Mouse (Mus musculus) liver, embryonic 15.5 days (tissue): Measurements from ENCODE around the gene Nacc1. TPM values are rescaled to one million over a fixed set of nuclear protein-coding genes. Genes with fewer than 3 reads are reported as not detected.

Experiments used
- ATAC-seq: fragments of 200-750 bp; cut with Nextera tagmentation; 2 replicates; pipeline ENCODE4 v1.8.0; 2017; ENCODE audit warnings: moderate number of reproducible peaks, mild to moderate bottlenecking, moderate library complexity; ENCODE audit not compliant: insufficient read depth
- H3K27ac ChIP-seq: fragments of 300-500 bp; sonication (generic); replicated peaks from 2 replicates; pipeline ENCODE4 v1.5.1; 2015; ENCODE audit warnings: mild to moderate bottlenecking, inconsistent platforms
- H3K27me3 ChIP-seq: fragments of 300-500 bp; sonication (generic); 2 replicates; pipeline ENCODE4 v1.6.1; 2015; ENCODE audit warnings: mild to moderate bottlenecking, inconsistent platforms
- H3K36me3 ChIP-seq: fragments of 300-500 bp; sonication (generic); replicated peaks from 2 replicates; pipeline ENCODE4 v1.6.1; 2015; ENCODE audit warnings: moderate library complexity, mild to moderate bottlenecking, inconsistent platforms
- H3K4me1 ChIP-seq: fragments of 300-500 bp; sonication (generic); replicated peaks from 2 replicates; pipeline ENCODE4 v1.6.1; 2015; ENCODE audit warnings: inconsistent platforms
- H3K4me2 ChIP-seq: fragments of 300-500 bp; sonication (generic); 2 replicates; pipeline ENCODE4 v1.6.1; 2015; ENCODE audit warnings: moderate library complexity, mild to moderate bottlenecking, inconsistent platforms
- H3K4me3 ChIP-seq: fragments of 300-500 bp; sonication (generic); replicated peaks from 2 replicates; pipeline ENCODE4 v1.5.1; 2015; ENCODE audit warnings: mild to moderate bottlenecking, inconsistent platforms
- H3K9ac ChIP-seq: fragments of 300-500 bp; sonication (generic); 2 replicates; pipeline ENCODE4 v1.6.1; 2015; ENCODE audit warnings: moderate library complexity, mild to moderate bottlenecking, inconsistent platforms
- H3K9me3 ChIP-seq: fragments of 300-500 bp; sonication (generic); replicated peaks from 2 replicates; pipeline ENCODE4 v1.6.1; 2016; ENCODE audit warnings: inconsistent platforms
- WGBS: fragments of 180-500 bp; shearing (Covaris S2); methylation state at CpG from one replicate; pipeline ENCODE4 v1.1.7; 2015; ENCODE audit warnings: mixed read lengths; ENCODE audit not compliant: insufficient replicate concordance; 5-methylcytosine and 5-hydroxymethylcytosine counted together
- polyA plus RNA-seq: library from polyadenylated mRNA; unstranded; fragments of >200 nt; fragmentation: Nextera tagmentation; extraction: Ambion mirVana; gene quantifications from 2 replicates; pipeline ENCODE4 v1.2.1, GENCODE M21; 2015

Nacc1 gene
- polyA plus RNA-seq, 1 experiment from 2014 or later: 6.2 TPM

DNA sequence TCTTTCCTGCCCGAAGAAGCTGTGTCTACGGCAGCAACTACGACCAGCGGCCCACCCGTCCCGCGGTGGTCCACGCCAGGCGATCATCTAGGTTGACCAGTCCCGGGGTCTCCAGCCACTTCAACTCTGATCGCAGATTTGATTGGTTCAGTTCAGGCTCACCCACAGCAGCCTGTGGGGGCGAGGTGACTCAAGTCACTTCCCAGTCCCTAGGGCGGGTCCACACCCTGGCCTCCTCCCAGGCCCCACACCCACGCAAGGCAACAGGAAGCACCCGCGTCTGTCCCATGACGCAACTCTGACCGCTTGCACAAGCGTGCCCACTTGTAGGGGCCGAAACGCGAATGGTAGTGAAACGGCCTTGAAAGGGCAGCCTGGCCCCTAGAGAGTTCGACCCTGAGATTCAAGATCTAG, 26.2 kb downstream of the Nacc1 start:
- WGBS: under 1% methylated on average over 24 of the region's 24 CpGs
- Histone ChIP-seq H3K36me3 (no peaks in the 10 kb centered on the region), H3K27me3 (0 out of 2 replicates have a peak, but pooled peaks cover 1% of the 10 kb centered on the region), H3K4me1 (peaks cover 84% of the 10 kb centered on the region), H3K4me2 (peak overlapping the region; percentile 99), H3K9me3 (no peaks in the 10 kb centered on the region), H3K9ac (peak overlapping the region; percentile 84), H3K4me3 (peak overlapping the region; percentile 76), H3K27ac (peak overlapping the region; percentile 96)
- peak; percentile 54 for ATAC-seq

DNA sequence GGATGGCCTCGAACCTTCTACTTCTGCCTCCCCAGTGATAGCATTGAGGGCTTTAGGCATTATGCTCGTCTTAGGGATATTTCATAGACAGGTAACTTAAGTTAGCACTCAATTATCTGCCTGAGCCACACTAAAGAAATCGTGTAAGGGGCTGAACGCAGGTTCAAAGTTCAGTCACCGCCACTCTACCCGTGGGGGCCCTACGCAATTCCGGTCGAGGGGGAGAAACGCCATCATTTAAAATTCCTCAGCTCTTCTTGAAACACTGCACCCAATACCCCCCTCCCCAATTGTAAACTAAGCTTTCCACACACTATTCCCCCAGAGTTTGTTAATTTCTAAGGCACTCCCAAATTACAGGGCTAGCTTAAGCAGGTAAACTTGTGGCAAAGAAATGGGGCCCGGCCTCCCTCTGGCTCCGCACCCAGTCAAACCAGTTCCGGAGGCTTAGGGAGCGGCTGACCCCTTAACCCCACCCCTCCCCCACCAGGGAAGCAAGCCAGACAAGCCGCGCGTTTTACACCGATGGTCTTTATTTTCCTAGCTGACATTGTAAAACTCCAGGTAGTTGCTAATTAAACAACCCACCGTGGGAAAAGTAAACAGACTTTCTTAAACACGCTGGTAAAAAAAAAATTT, 26.7 kb downstream of the Nacc1 start:
- Histone ChIP-seq H3K4me1 (peaks cover 84% of the 10 kb centered on the region), H3K27ac (peak overlapping the region; percentile 96), H3K4me3 (peak overlapping the region; percentile 76), H3K9ac (peak overlapping the region; percentile 84), H3K9me3 (no peaks in the 10 kb centered on the region), H3K4me2 (peak overlapping the region; percentile 99), H3K36me3 (no peaks in the 10 kb centered on the region), H3K27me3 (peaks cover 7% of the 10 kb centered on the region; the same call in 1 of the 2 replicates)
- WGBS: under 1% methylated on average over 20 of the region's 20 CpGs
- ATAC-seq: no peak

DNA sequence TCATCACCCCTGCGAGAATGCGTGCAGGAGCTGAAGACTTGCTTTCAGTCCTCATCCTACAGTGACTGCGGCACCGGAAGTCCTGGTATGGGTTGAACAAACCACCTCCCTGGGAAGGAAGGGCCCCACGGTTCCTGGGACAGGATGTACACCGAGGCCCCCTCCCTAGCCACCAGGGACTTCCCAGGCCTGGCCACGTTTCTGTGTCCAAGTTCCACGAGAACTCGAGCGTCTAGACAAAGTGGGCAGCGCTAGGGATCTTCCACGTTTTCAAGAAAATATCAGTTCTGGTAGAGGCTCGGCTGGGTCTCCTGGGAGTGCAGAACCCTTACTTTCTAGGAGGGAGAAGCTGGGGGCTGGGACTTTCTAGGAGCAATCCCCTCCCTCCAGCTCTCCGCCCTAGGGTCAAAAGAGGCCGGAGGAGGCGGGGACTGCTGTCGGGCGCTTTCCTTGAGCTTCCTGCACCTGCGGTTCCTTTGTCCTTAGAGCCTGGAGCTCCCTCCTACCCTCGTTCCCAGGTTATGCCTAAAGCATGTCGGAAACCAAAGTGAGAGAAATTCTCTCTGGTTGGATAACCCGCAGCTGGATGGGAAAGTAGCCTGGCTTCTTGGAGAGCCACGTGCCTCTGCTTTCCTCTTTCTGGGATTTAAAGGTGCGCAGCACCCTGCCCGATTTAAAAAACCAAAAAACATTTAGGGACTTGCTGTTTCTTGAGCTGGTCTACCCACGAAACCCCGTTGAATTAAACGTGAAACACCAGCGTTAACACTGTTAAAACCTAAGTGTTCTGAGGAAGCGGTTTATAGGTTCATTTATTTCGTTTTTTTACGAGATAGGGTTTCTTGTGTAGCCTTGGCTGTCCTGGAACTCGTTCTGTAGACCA, 27.5 kb downstream of the Nacc1 start:
- H3K9ac ChIP-seq: peak overlapping the region; percentile 84
- WGBS: 2% methylated on average over 33 of the region's 33 CpGs
- H3K4me1 ChIP-seq: peaks cover 83% of the 10 kb centered on the region
- no peaks in the 10 kb centered on the region for H3K36me3 ChIP-seq
- H3K27me3 ChIP-seq: peaks cover 14% of the 10 kb centered on the region
- no peak for ATAC-seq
- H3K4me2 ChIP-seq: peak overlapping the region; percentile 99
- no peaks in the 10 kb centered on the region for H3K9me3 ChIP-seq
- H3K27ac ChIP-seq: peak overlapping the region; percentile 96
- H3K4me3 ChIP-seq: peak overlapping the region; percentile 76

DNA sequence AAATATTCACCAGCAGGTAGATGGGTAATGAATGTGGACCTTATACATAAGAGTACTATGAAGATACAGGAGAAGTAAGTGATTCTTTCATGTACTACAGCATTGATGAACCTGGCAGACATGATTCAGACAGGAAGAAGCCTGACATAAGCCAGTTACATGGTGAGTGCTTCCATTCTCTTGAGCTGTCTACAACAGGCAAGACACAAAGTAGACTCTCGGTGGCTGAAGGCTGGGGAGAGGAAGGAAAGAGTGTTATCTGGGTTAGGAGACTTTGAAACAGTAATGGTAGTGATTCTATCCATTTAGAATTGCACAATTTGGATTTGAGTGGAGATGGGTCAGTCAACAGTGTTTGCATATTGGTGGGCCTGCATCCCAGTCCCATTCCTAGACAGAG, 28.7 kb downstream of the Nacc1 start:
- Histone ChIP-seq H3K27me3 (peaks cover 24% of the 10 kb centered on the region), H3K9ac (no peak overlapping the region), H3K27ac (0 out of 2 replicates have a peak overlapping the region, but pooled peaks have one; percentile 96), H3K9me3 (no peaks in the 10 kb centered on the region), H3K4me3 (no peak overlapping the region), H3K4me2 (no peak overlapping the region), H3K36me3 (no peaks in the 10 kb centered on the region), H3K4me1 (peaks cover 87% of the 10 kb centered on the region)
- WGBS: 13% methylated on average over 1 of the region's 1 CpGs
- ATAC-seq: no peak

DNA sequence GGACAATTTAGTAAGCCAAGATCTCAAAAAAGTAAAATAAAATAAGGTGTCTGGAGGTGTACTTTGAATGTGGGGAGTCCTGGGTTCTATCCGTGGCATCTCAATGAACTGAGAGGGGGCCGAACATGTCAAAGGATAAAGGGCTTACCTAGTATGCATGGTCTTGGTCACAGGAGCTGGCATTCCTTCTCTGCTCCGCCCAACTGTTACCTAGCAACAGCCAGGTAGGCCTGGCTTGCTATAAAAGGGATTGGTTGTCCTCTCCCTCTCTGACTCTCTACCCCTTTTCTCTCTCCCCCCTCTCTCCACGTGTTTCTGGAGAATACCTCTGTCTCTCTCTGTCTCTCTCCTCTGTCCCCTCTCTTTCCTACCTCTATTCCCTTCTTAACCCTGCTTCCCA, 30.0 kb downstream of the Nacc1 start:
- Histone ChIP-seq H3K4me3 (no peak overlapping the region), H3K36me3 (no peaks in the 10 kb centered on the region), H3K4me2 (peak overlapping the region; percentile 90), H3K4me1 (peaks cover 83% of the 10 kb centered on the region), H3K27ac (peak overlapping the region; percentile 72), H3K27me3 (peaks cover 24% of the 10 kb centered on the region), H3K9ac (no peak overlapping the region), H3K9me3 (no peaks in the 10 kb centered on the region)
- 54% methylated on average over 4 of the region's 4 CpGs for WGBS
- ATAC-seq: no peak

DNA sequence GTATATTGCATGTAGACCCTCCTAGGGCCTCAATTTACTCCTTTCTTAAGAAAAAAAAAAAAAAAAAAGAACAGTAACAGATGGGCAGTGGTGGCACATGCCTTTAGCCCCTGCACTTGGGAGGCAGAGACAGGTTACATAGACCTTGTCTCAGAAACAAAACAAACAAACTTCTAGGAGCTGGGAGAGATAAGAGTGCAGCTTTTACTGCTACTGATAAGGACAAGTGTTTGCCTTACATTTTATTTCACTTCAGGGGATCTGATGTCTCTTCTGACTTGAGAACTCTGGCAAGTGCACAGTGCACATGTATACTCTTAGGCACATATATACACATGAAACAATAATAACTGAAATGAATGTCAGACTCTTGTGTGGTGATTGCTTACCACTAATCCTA, 30.5 kb downstream of the Nacc1 start:
- H3K36me3 ChIP-seq: no peaks in the 10 kb centered on the region
- ATAC-seq: no peak

DNA sequence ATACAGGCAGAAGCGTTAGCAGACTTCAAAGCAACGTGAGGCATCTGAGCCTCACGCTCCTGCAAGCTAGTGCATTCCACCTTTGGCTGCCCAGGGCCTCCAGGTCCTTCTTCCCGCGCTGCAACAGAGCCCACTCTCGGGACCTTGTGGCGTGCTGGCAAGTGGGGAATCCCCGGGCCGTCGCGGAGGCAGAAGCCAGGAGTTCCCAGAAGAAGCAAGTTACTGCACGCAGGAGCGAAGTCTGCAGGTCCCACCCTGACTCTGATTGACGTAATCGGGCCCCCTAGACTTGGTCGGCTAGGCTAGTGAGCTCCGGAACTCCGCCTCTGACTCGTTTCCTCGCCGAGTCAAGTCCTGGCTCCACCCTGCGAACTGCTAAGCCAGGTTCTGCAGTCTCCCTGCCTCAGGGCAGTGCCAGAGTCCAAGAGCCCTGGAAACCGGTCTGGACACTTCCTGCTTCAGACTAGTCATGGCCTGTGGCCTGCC, 31.0 kb downstream of the Nacc1 start:
- Histone ChIP-seq H3K36me3 (no peaks in the 10 kb centered on the region), H3K4me1 (peaks cover 73% of the 10 kb centered on the region), H3K4me3 (peak overlapping the region; percentile 52), H3K27ac (peak overlapping the region; percentile 72), H3K9me3 (no peaks in the 10 kb centered on the region), H3K9ac (peak overlapping the region; percentile 54), H3K4me2 (peak overlapping the region; percentile 90), H3K27me3 (peaks cover 24% of the 10 kb centered on the region)
- under 1% methylated on average over 23 of the region's 23 CpGs for WGBS
- peak; percentile 50 for ATAC-seq

More for the DNA sequence above, 30.5 kb downstream of the Nacc1 start:
- H3K27ac ChIP-seq: peak overlapping the region; percentile 72
- peak overlapping the region; percentile 52; the same call in 1 of the 2 replicates for H3K4me3 ChIP-seq
- peaks cover 24% of the 10 kb centered on the region for H3K27me3 ChIP-seq
- H3K4me1 ChIP-seq: peaks cover 78% of the 10 kb centered on the region
- H3K9ac ChIP-seq: peak overlapping the region; percentile 54
- H3K9me3 ChIP-seq: no peaks in the 10 kb centered on the region
- H3K4me2 ChIP-seq: peak overlapping the region; percentile 90

DNA sequence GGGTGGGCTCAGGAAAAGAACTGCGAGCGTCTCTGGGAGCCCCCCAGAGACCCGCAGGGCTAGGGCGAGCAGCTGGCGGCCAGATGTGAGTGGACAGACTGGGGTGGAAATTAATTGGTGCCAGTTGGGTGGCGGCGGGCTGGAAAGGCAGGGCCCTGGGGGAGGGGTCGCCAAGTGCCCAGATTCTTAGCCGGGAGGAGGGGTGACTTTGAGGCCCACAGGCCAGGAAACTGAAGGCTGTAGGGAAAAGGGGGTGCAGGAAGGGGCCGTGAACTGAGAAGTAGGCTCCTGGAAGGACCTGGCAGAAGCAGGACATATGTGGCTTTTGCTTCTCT, 31.5 kb downstream of the Nacc1 start:
- Histone ChIP-seq H3K4me2 (peak overlapping the region; percentile 90), H3K4me1 (peaks cover 68% of the 10 kb centered on the region), H3K27ac (peak overlapping the region; percentile 72), H3K27me3 (peaks cover 24% of the 10 kb centered on the region), H3K9ac (peak overlapping the region; percentile 54), H3K9me3 (no peaks in the 10 kb centered on the region), H3K4me3 (peak overlapping the region; percentile 52), H3K36me3 (no peaks in the 10 kb centered on the region)
- no peak for ATAC-seq
- 4% methylated on average over 10 of the region's 10 CpGs for WGBS

DNA sequence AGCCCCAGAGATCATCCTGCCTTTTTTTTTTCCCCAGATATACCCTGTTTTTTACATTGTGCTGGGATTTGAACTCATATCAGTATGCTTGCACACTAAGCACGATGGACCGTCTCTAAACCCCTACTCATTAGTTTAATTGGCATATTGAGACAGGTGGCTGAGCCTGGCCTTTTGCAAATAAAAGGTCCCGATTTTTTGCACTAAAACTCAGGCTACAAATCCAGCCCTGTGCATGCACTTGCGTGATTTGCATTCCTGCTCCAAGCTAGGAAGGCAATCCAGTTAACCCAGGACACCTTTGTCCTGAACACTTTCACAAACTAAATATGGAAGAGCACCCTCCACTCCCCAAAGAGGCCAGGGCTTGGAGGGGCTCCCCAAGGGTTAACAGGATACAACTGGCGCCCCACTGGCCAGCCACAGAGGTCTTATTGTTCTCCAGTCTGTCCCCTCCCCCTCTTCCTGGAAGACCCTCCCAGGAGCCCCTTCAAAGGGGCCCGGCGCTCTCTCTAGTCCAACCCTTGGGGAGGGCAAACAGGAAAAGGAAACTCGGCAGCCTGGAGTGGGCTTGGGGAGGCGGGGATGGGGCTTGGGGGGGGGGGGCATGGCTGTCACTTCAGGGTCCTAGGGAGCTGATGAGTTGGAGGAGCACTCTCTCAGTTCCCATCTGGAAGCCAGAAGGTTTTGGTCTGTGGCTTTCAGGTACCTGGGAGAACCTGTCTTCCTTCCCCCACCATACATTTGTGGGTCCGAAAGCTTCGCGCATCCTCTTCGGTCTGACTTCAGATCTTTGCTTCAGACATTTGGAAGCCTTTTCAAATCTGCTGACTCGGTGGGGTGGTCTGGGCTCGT, 32.1 kb downstream of the Nacc1 start:
- peak overlapping the region; percentile 52 for H3K4me3 ChIP-seq
- peak overlapping the region; percentile 54; the same call in 1 of the 2 replicates for H3K9ac ChIP-seq
- WGBS: 7% methylated on average over 15 of the region's 15 CpGs
- H3K9me3 ChIP-seq: no peaks in the 10 kb centered on the region
- no peaks in the 10 kb centered on the region for H3K36me3 ChIP-seq
- peaks cover 24% of the 10 kb centered on the region for H3K27me3 ChIP-seq
- ATAC-seq: 0 out of 2 replicates have a peak, but pooled peaks have one; percentile 13
- peak overlapping the region; percentile 72 for H3K27ac ChIP-seq
- H3K4me2 ChIP-seq: peak overlapping the region; percentile 90
- H3K4me1 ChIP-seq: peaks cover 62% of the 10 kb centered on the region

DNA sequence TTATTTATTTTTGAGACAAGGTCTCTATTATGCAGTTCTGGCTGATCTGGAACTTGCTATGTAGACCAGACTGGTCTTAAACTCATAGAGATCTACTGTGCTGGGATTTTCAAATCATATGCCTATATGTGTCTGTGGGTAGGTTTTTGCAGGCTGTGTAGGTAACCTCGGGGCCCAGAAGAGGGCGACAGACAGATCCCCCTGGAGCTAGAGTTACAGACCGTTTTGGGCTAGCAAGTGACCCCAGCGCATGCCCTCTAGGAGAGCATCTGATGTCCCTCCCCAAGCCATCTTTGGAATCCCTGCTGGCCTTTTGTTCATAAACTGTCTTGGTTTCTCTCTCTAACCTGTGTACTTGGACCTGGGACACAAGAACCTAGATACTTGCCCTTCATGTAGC, 33.1 kb downstream of the Nacc1 start:
- H3K4me1 ChIP-seq: peaks cover 57% of the 10 kb centered on the region
- 35% methylated on average over 4 of the region's 4 CpGs for WGBS

More for the DNA sequence above, 33.1 kb downstream of the Nacc1 start:
- Histone ChIP-seq H3K27ac (no peak overlapping the region), H3K9me3 (no peaks in the 10 kb centered on the region), H3K36me3 (no peaks in the 10 kb centered on the region), H3K4me2 (no peak overlapping the region), H3K9ac (no peak overlapping the region), H3K27me3 (peaks cover 24% of the 10 kb centered on the region), H3K4me3 (no peak overlapping the region)
- no peak for ATAC-seq
